ENCODE assay signal across 10 mouse cellular contexts in the genomic region with DNA sequence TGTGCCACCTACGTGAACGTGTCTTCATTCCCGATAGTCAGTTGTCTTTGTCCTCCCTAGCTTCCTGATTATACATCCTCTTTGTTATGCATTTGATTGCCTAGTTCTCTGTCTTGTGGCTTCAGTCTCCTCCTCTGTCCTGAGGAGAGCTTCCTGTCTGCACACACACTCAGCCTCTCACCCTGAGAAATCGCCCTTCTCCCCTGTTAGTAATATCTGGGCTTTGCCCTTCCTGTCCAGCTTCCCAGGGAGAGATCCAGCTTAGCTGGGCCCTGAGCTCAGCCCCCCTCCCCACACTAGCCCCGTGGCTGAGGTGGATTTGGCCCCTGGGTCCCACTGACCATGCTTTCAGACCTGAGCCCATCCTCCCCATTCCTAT.
A peak's percentile ranks its signal among the peaks of the same experiment; 100 is the strongest.
DNase-seq lines count a peak whose midpoint lies in the region; ATAC-seq and TF ChIP-seq lines count a peak whose summit lies in the region.
"Had no signal": no experiment of that assay in that cellular context is flagged by ENCODE, and none has a peak within 500 bp of the region (broad histone marks: within the 10 kb centered on the region; RNA-seq: fewer than 3 reads in every experiment).

No protein-coding gene starts in this region.

- TF ChIP-seq POLR2A in CH12.LX (IDR thresholded peaks at IDR 0.05; ENCODE audit: low read depth, low read length) = no peak

- H3K4me2 ChIP-seq in heart, embryonic 14.5 days (ENCODE audit: low read length) = 0 out of 2 replicates have a peak overlapping the region, but pooled peaks have one; percentile 3
- H3K4me2 ChIP-seq in CH12.LX (ENCODE audit: insufficient read depth, low read depth, poor library complexity, severe bottlenecking) = no peak overlapping the region
- no peak overlapping the region for H3K4me2 ChIP-seq in forebrain, embryonic 14.5 days (ENCODE audit: low read length)
- H3K4me2 ChIP-seq: liver, embryonic 15.5 days had no signal

- WGBS in heart, embryonic 14.5 days = 38% methylated on average over 5 of the region's 5 CpGs
- WGBS in forebrain, embryonic 14.5 days = 25% methylated on average over 5 of the region's 5 CpGs

- no peak for DNase-seq in heart, adult 11 months
- DNase-seq in CH12.LX (ENCODE audit: extremely low read depth) = no peak
- no peak for DNase-seq in forebrain, embryonic 14.5 days (ENCODE audit: low spot score)
- DNase-seq in thymus, adult 18-20 months = no peak
- DNase-seq in spleen, postnatal 36 days (ENCODE audit: low spot score in 2 of 2) = no peak
- DNase-seq in adrenal gland, postnatal 36 days = no peak
- DNase-seq: kidney, adult 11 months had no signal

- peak overlapping the region; percentile 41; the same call in 1 of the 2 replicates for H3K9ac ChIP-seq in heart, embryonic 14.5 days (ENCODE audit: low read length)
- no peak overlapping the region for H3K9ac ChIP-seq in CH12.LX (ENCODE audit: insufficient read depth, low read depth)
- no peak overlapping the region; the same call in 1 of the 2 replicates for H3K9ac ChIP-seq in forebrain, embryonic 14.5 days (ENCODE audit: low read length)
- H3K9ac ChIP-seq: liver, embryonic 15.5 days had no signal

- in situ Hi-C loops in CH12.LX (cut with MboI; ENCODE audit: low pct_ligation_motif_present, low pct_unique_long_range_greater_than_20kb, low sequenced_read_pairs) = no loop called here

- dilution Hi-C loops in CH12.LX (cut with MboI; ENCODE audit: extremely low pct_ligation_motif_present, extremely low pct_unique_long_range_greater_than_20kb, low sequenced_read_pairs) = no loop called here

- peak; percentile 72 for ATAC-seq in heart, embryonic 14.5 days (ENCODE audit: insufficient number of reproducible peaks, insufficient read depth, low FRiP score, low read depth)
- ATAC-seq in forebrain, embryonic 14.5 days = peak; percentile 6; the same call in 1 of the 2 replicates
- ATAC-seq in megakaryocyte progenitor cell, adult 5-6 weeks (replicated peaks; ENCODE audit: poor library complexity) = peak; percentile 84

- peaks cover 15 to 31% of the 10 kb centered on the region in 2 experiments for H3K4me1 ChIP-seq in heart, embryonic 14.5 days (ENCODE audit: control insufficient read depth in 2 of 2, insufficient read depth in 2 of 2, low read length in 2 of 2)
- peaks cover 10 to 49% of the 10 kb centered on the region in 2 experiments for H3K4me1 ChIP-seq in CH12.LX (ENCODE audit: control insufficient read depth in 1 of 2, insufficient read depth in 2 of 2)
- peaks cover 19% of the 10 kb centered on the region for H3K4me1 ChIP-seq in forebrain, embryonic 14.5 days (ENCODE audit: control insufficient read depth, insufficient read depth, low read length)

- TF ChIP-seq EP300 in CH12.LX (IDR thresholded peaks at IDR 0.05; ENCODE audit: low read length) = no peak

- peak overlapping the region; percentile 76 to 77 for H3K27ac ChIP-seq in heart, embryonic 14.5 days (replicated peaks in 1 of 2; ENCODE audit: control insufficient read depth in 1 of 2, insufficient read depth in 1 of 2, low read depth in 2 of 2, low read length in 2 of 2)
- H3K27ac ChIP-seq in CH12.LX (ENCODE audit: insufficient read depth, low read depth) = 0 out of 2 replicates have a peak overlapping the region, but pooled peaks have one; percentile 19
- peak overlapping the region; percentile 68 for H3K27ac ChIP-seq in forebrain, embryonic 14.5 days (ENCODE audit: low read depth, low read length)
- H3K27ac ChIP-seq: liver, embryonic 15.5 days had no signal

- H3K27me3 ChIP-seq in heart, embryonic 14.5 days (ENCODE audit: control insufficient read depth, insufficient read depth, low read length) = no peaks in the 10 kb centered on the region
- no peaks in the 10 kb centered on the region for H3K27me3 ChIP-seq in CH12.LX (replicated peaks)
- no peaks in the 10 kb centered on the region for H3K27me3 ChIP-seq in forebrain, embryonic 14.5 days (replicated peaks; ENCODE audit: control insufficient read depth, insufficient read depth, low read length)
- H3K27me3 ChIP-seq: liver, embryonic 15.5 days had no signal

- TF ChIP-seq CTCF in CH12.LX (conservative IDR thresholded peaks at IDR 0.05 in 1 of 2, IDR thresholded peaks at IDR 0.05 in 1 of 2; ENCODE audit: low read depth in 2 of 2, low read length in 2 of 2) = no peak

- H3K79me2 ChIP-seq in CH12.LX (replicated peaks; ENCODE audit: control insufficient read depth, extremely low read depth, insufficient read depth, poor library complexity, severe bottlenecking) = peaks cover 47% of the 10 kb centered on the region

- no peak overlapping the region for H3K4me3 ChIP-seq in heart, embryonic 14.5 days (ENCODE audit: control insufficient read depth in 1 of 2, insufficient read depth in 1 of 2, low read depth in 1 of 2, low read length in 2 of 2)
- H3K4me3 ChIP-seq in CH12.LX (replicated peaks in 1 of 3; ENCODE audit: low read depth in 2 of 3, low read length in 2 of 3, poor library complexity in 1 of 3) = no peak overlapping the region
- H3K4me3 ChIP-seq in forebrain, embryonic 14.5 days (ENCODE audit: low read depth, low read length) = no peak overlapping the region
- H3K4me3 ChIP-seq: liver, embryonic 15.5 days had no signal

- TF ChIP-seq RAD21 in CH12.LX (IDR thresholded peaks at IDR 0.05; ENCODE audit: low read depth, low read length) = no peak

- H3K9me3 ChIP-seq in heart, embryonic 14.5 days (ENCODE audit: control insufficient read depth, low read length) = no peaks in the 10 kb centered on the region
- H3K9me3 ChIP-seq in CH12.LX (replicated peaks; ENCODE audit: low read length) = no peaks in the 10 kb centered on the region
- H3K9me3 ChIP-seq in forebrain, embryonic 14.5 days (replicated peaks; ENCODE audit: control insufficient read depth, low read length) = no peaks in the 10 kb centered on the region
- H3K9me3 ChIP-seq: liver, embryonic 15.5 days had no signal

- H3K36me3 ChIP-seq in heart, embryonic 14.5 days (ENCODE audit: control insufficient read depth, insufficient read depth, low read length) = peaks cover 9% of the 10 kb centered on the region
- H3K36me3 ChIP-seq in CH12.LX (replicated peaks in 1 of 2; ENCODE audit: control insufficient read depth in 1 of 2, insufficient read depth in 1 of 2, low read length in 1 of 2) = peaks cover 36 to 80% of the 10 kb centered on the region in 2 experiments
- H3K36me3 ChIP-seq in forebrain, embryonic 14.5 days (ENCODE audit: control insufficient read depth, insufficient read depth, low read length) = peaks cover 8% of the 10 kb centered on the region

TF ChIP-seq in CH12.LX, 34 proteins besides CTCF, POLR2A, EP300 and RAD21:
- TF ChIP-seq MAX (IDR thresholded peaks at IDR 0.05; ENCODE audit: low read length) (no peak), ETS1 (conservative IDR thresholded peaks at IDR 0.05; ENCODE audit: low read depth, low read length) (no peak), MXI1 (IDR thresholded peaks at IDR 0.05; ENCODE audit: low read depth, low read length) (no peak), POLR2AphosphoS2 (IDR thresholded peaks at IDR 0.05; ENCODE audit: low read depth, low read length) (no peak), CHD2 (IDR thresholded peaks at IDR 0.05; ENCODE audit: low read length) (no peak), ELF1 (IDR thresholded peaks at IDR 0.05; ENCODE audit: low read depth, low read length) (no peak), ZKSCAN1 (IDR thresholded peaks at IDR 0.05; ENCODE audit: borderline replicate concordance, low read depth, low read length) (no peak), MAZ (IDR thresholded peaks at IDR 0.05; ENCODE audit: low read depth, low read length) (no peak), PAX5 (IDR thresholded peaks at IDR 0.05; ENCODE audit: low read length) (no peak), ZMIZ1 (IDR thresholded peaks at IDR 0.05; ENCODE audit: low read depth, low read length) (no peak), IRF4 (IDR thresholded peaks at IDR 0.05; ENCODE audit: low read depth, low read length) (no peak), TCF12 (IDR thresholded peaks at IDR 0.05; ENCODE audit: low read depth, low read length) (no peak), CHD1 (IDR thresholded peaks at IDR 0.05; ENCODE audit: low read depth, low read length) (no peak), NELFE (IDR thresholded peaks at IDR 0.05; ENCODE audit: low read depth, low read length) (no peak), JUND (conservative IDR thresholded peaks at IDR 0.05; ENCODE audit: low read depth, low read length) (no peak), SIN3A (IDR thresholded peaks at IDR 0.05; ENCODE audit: low read length) (no peak)

Comparison
In these comparisons a context has a peak if more than half of its experiments do, and no peak if none do; other contexts are left out.
1. ATAC-seq: peak in every context shown above with its lines; median percentile 84 in megakaryocyte progenitor cell, adult 5-6 weeks; 72 in heart, embryonic 14.5 days; 6 in forebrain, embryonic 14.5 days.
2. H3K27ac ChIP-seq: peak in every context shown above with its lines; median percentile 76 in heart, embryonic 14.5 days; 68 in forebrain, embryonic 14.5 days; 19 in CH12.LX.